Mouse (Mus musculus): ENCODE results near the gene Bax.

GRCm38 (mm10) chr7:45475291-45475969 lies 8.7 kb upstream of the Bax start:
- TF ChIP-seq CTCF (IDR thresholded peaks at IDR 0.05; ENCODE audit: insufficient read depth, low read depth, low read length) (no peak), POLR2A (IDR thresholded peaks at IDR 0.05; ENCODE audit: insufficient read depth, low read depth, low read length) (no peak)

Measured in olfactory bulb, adult 2 months (tissue).